21 mouse cellular contexts compared by ENCODE assay signal in genomic region chr19:41270906-41271305, GRCm38 (mm10).
"Had no signal": no experiment of that assay in that cellular context is flagged by ENCODE, and none has a peak within 500 bp of the region (broad histone marks: within the 10 kb centered on the region; RNA-seq: fewer than 3 reads in every experiment).

No protein-coding gene starts in this region.

- H3K4me2 ChIP-seq: heart, embryonic 13.5 days; heart, embryonic 15.5 days; hindbrain, embryonic 13.5 days; hindbrain, embryonic 15.5 days; kidney, embryonic 15.5 days; limb, embryonic 13.5 days; liver, embryonic 11.5 days; liver, embryonic 13.5 days; liver, embryonic 15.5 days had no signal

- H3K4me1 ChIP-seq: heart, embryonic 10.5 days; hindbrain, embryonic 13.5 days; hindbrain, embryonic 15.5 days; liver, embryonic 15.5 days had no signal

- H3K27me3 ChIP-seq: heart, embryonic 13.5 days; heart, embryonic 15.5 days; hindbrain, embryonic 15.5 days; kidney, embryonic 15.5 days; limb, embryonic 13.5 days; liver, embryonic 13.5 days; liver, embryonic 15.5 days had no signal

- H3K4me3 ChIP-seq: heart, embryonic 10.5 days; heart, embryonic 13.5 days; heart, embryonic 15.5 days; hindbrain, embryonic 13.5 days; hindbrain, embryonic 15.5 days; kidney, embryonic 15.5 days; left cerebral cortex, adult 2 months; limb, embryonic 13.5 days; liver, embryonic 13.5 days; liver, embryonic 15.5 days had no signal

- H3K27ac ChIP-seq: heart, embryonic 10.5 days; heart, embryonic 13.5 days; heart, embryonic 15.5 days; hindbrain, embryonic 13.5 days; hindbrain, embryonic 15.5 days; hindbrain, postnatal 0 days; kidney, embryonic 15.5 days; kidney, postnatal 0 days; left cerebral cortex, adult 2 months; limb, embryonic 13.5 days; liver, embryonic 13.5 days; liver, embryonic 15.5 days had no signal

- H3K9me3 ChIP-seq: heart, embryonic 10.5 days; heart, embryonic 13.5 days; heart, embryonic 15.5 days; hindbrain, embryonic 13.5 days; hindbrain, embryonic 15.5 days; kidney, embryonic 15.5 days; limb, embryonic 13.5 days; liver, embryonic 13.5 days; liver, embryonic 15.5 days had no signal

- DNase-seq: gastrocnemius, postnatal 14 days; gastrocnemius, postnatal 36 days; heart, adult 18-20 months; heart, postnatal 14 days; heart, postnatal 36 days; kidney, adult 11 months; kidney, adult 9 months; liver; liver, embryonic 13.5 days had no signal

- H3K36me3 ChIP-seq: heart, embryonic 10.5 days; heart, embryonic 13.5 days; heart, embryonic 15.5 days; hindbrain, embryonic 13.5 days; hindbrain, embryonic 15.5 days; kidney, embryonic 15.5 days; limb, embryonic 13.5 days had no signal

- H3K9ac ChIP-seq: heart, embryonic 13.5 days; heart, embryonic 15.5 days; hindbrain, embryonic 13.5 days; hindbrain, embryonic 15.5 days; kidney, embryonic 15.5 days; limb, embryonic 13.5 days; liver, embryonic 13.5 days; liver, embryonic 15.5 days had no signal
